Comparison of ENCODE assay signal across 8 mouse cellular contexts in genomic region chr7:111249606-111250005, GRCm38 (mm10).
DNase-seq lines count a peak whose midpoint lies in the region.

No protein-coding gene starts in this region.

- peak; percentile 1 to 15 for DNase-seq in CD8-positive naive resting alpha-beta T cell, adult 2 months (ENCODE audit: low read depth in 2 of 2, low spot score in 2 of 2)
- DNase-seq in adipocyte (ENCODE audit: low spot score), result peak; percentile 84
- DNase-seq in embryo, embryonic 10 days (ENCODE audit: low spot score), result peak; percentile 88
- DNase-seq in gastrocnemius, postnatal 25 days, result peak; percentile 68
- peak; percentile 83 for DNase-seq in layer of hippocampus, adult 11-12 months (ENCODE audit: low spot score)
- peak; percentile 88 for DNase-seq in lung, postnatal 10 days
- peak; percentile 75 for DNase-seq in right cerebral cortex, adult 18-20 months
- peak; percentile 89 for DNase-seq in urinary bladder, postnatal 14 days (ENCODE audit: low spot score)

Comparison
In these comparisons a context has a peak if more than half of its experiments do, and no peak if none do; other contexts are left out.
1. Peak in every context shown above with its lines: DNase-seq.
2. DNase-seq: peak in every context shown above with its lines; median percentile 89 in urinary bladder, postnatal 14 days; 88 in embryo, embryonic 10 days; 88 in lung, postnatal 10 days; 84 in adipocyte; 83 in layer of hippocampus, adult 11-12 months; 75 in right cerebral cortex, adult 18-20 months; 68 in gastrocnemius, postnatal 25 days; 8 in CD8-positive naive resting alpha-beta T cell, adult 2 months.